Mouse (Mus musculus) lung, postnatal 0 days (tissue): ENCODE results near the gene Otud7a. TPM values are rescaled to one million over a fixed set of nuclear protein-coding genes. Genes with fewer than 3 reads are reported as not detected.

Experiments
- ATAC-seq: fragments of 200-750 bp; cut with Nextera tagmentation; 2 replicates; pipeline ENCODE4 v1.8.0; 2017; ENCODE audit warnings: moderate library complexity
- DNase-seq: peaks from one replicate; pipeline ENCODE4 v3.0.0-alpha.2; 2016; ENCODE audit warnings: low spot score
- H3K27ac ChIP-seq: fragments of 300-500 bp; sonication (generic); 2 replicates; pipeline ENCODE4 v1.5.1; 2014; ENCODE audit warnings: antibody characterized with exemption, mild to moderate bottlenecking, low read length, mixed read lengths
- H3K27me3 ChIP-seq: fragments of 300-500 bp; sonication (generic); replicated peaks from 2 replicates; pipeline ENCODE4 v1.6.1; 2014; ENCODE audit warnings: low read length, mixed read lengths; ENCODE audit not compliant: insufficient read depth
- H3K36me3 ChIP-seq: fragments of 300-500 bp; sonication (generic); 2 replicates; pipeline ENCODE4 v1.6.1; 2014; ENCODE audit warnings: low read length, mixed read lengths; ENCODE audit not compliant: insufficient read depth
- H3K4me1 ChIP-seq: fragments of 300-500 bp; sonication (generic); 2 replicates; pipeline ENCODE4 v1.6.1; 2014; ENCODE audit warnings: antibody characterized with exemption, low read depth, low read length, mixed read lengths; ENCODE audit not compliant: insufficient read depth
- H3K4me2 ChIP-seq: fragments of 300-500 bp; sonication (generic); replicated peaks from 2 replicates; pipeline ENCODE4 v1.6.1; 2014; ENCODE audit warnings: low read depth, mild to moderate bottlenecking, low read length, moderate library complexity, mixed read lengths
- H3K4me3 ChIP-seq: fragments of 300-500 bp; sonication (generic); 2 replicates; pipeline ENCODE4 v1.5.1; 2014; ENCODE audit warnings: low read depth, low read length
- H3K9ac ChIP-seq: fragments of 300-500 bp; sonication (generic); replicated peaks from 2 replicates; pipeline ENCODE4 v1.6.1; 2014; ENCODE audit warnings: low read depth, mild to moderate bottlenecking
- H3K9me3 ChIP-seq: fragments of 300-500 bp; sonication (generic); 2 replicates; pipeline ENCODE4 v1.6.1; 2016; ENCODE audit warnings: low read length, mixed read lengths
- CTCF ChIP-seq: IDR thresholded peaks from 2 replicates; pipeline ENCODE4 v1.5.1; 2016; ENCODE audit warnings: antibody characterized with exemption, mild to moderate bottlenecking
- EP300 ChIP-seq: IDR thresholded peaks from 2 replicates; pipeline ENCODE4 v1.6.1; 2016; ENCODE audit warnings: antibody characterized with exemption, mild to moderate bottlenecking, control low read depth
- WGBS: fragments of 180-500 bp; shearing (Covaris S2); extraction: QIAGEN DNeasy Blood & Tissue Kit; methylation state at CpG from one replicate; pipeline ENCODE4 v1.1.7; 2014; 5-methylcytosine and 5-hydroxymethylcytosine counted together
- polyA plus RNA-seq: library from polyadenylated mRNA; unstranded; fragments of >200 nt; fragmentation: Nextera tagmentation; extraction: Ambion mirVana; gene quantifications from 2 replicates; pipeline ENCODE4 v1.2.1, GENCODE M21; 2015

Otud7a gene
- polyA plus RNA-seq, 1 experiment from 2014 or later = 0.11 TPM

- no peak for DNase-seq
- no peaks in the 10 kb centered on the region for H3K4me1 ChIP-seq
- H3K9me3 ChIP-seq = no peaks in the 10 kb centered on the region
- no peak overlapping the region for H3K9ac ChIP-seq
- no peak overlapping the region for H3K27ac ChIP-seq
- WGBS = 95% methylated on average over 1 of the region's 1 CpGs
- H3K36me3 ChIP-seq = no peaks in the 10 kb centered on the region
- no peak for TF ChIP-seq CTCF
- no peak for TF ChIP-seq EP300
- H3K27me3 ChIP-seq = no peaks in the 10 kb centered on the region
- no peak overlapping the region for H3K4me2 ChIP-seq
- no peak for ATAC-seq
- H3K4me3 ChIP-seq = no peak overlapping the region
These were observed 328.7 kb downstream of the Otud7a start for GRCm38 (mm10) chr7:63773268-63773667.

GRCm38 (mm10) chr7:63774291-63774690 lies 329.7 kb downstream of the Otud7a start:
- Histone ChIP-seq H3K9ac (no peak overlapping the region), H3K4me3 (no peak overlapping the region), H3K9me3 (no peaks in the 10 kb centered on the region), H3K27me3 (no peaks in the 10 kb centered on the region), H3K4me1 (no peaks in the 10 kb centered on the region), H3K4me2 (no peak overlapping the region), H3K36me3 (no peaks in the 10 kb centered on the region), H3K27ac (no peak overlapping the region)
- DNase-seq = no peak
- no peak for ATAC-seq
- TF ChIP-seq EP300 (no peak), CTCF (no peak)
- 85% methylated on average over 1 of the region's 1 CpGs for WGBS

- H3K27ac ChIP-seq = no peak overlapping the region
- no peaks in the 10 kb centered on the region for H3K27me3 ChIP-seq
- WGBS = 83% methylated on average over 4 of the region's 4 CpGs
- H3K9me3 ChIP-seq = no peaks in the 10 kb centered on the region
- H3K9ac ChIP-seq = no peak overlapping the region
- DNase-seq (no peak), ATAC-seq (no peak)
- H3K36me3 ChIP-seq = no peaks in the 10 kb centered on the region
- no peak for TF ChIP-seq CTCF
- TF ChIP-seq EP300 = no peak
- no peaks in the 10 kb centered on the region for H3K4me1 ChIP-seq
- no peak overlapping the region for H3K4me3 ChIP-seq
- H3K4me2 ChIP-seq = no peak overlapping the region
These were observed 332.8 kb downstream of the Otud7a start for GRCm38 (mm10) chr7:63777328-63777727.

DNA sequence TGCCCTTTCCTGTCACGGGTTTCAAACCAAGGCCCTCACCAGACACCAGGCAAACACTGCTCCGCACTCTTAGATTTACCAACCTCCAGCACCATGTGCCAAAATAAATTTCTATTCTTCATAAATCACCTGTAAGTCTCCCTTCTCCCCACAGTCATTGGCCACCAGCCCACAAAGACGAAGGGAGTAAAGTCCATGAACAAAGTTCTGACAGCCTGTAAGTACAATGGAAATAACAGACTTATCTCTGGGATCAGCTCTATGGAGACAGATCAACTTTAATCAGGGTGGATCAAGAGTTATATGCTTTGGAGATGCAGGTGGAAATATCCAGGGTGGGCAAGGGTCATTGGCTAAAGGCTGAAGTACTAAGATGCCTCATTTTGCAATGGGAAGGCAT lies 336.3 kb downstream of the Otud7a start:
- DNase-seq (no peak), ATAC-seq (no peak)
- Histone ChIP-seq H3K27ac (no peak overlapping the region), H3K9me3 (no peaks in the 10 kb centered on the region), H3K36me3 (no peaks in the 10 kb centered on the region), H3K4me2 (no peak overlapping the region), H3K27me3 (no peaks in the 10 kb centered on the region), H3K4me3 (no peak overlapping the region), H3K9ac (no peak overlapping the region), H3K4me1 (no peaks in the 10 kb centered on the region)
- WGBS = 85% methylated on average over 3 of the region's 3 CpGs
- no peak for TF ChIP-seq CTCF
- TF ChIP-seq EP300 = no peak

- H3K9ac ChIP-seq = no peak overlapping the region
- H3K4me1 ChIP-seq = no peaks in the 10 kb centered on the region
- no peak overlapping the region for H3K4me2 ChIP-seq
- TF ChIP-seq EP300 (no peak), CTCF (no peak)
- 86% methylated on average over 5 of the region's 5 CpGs for WGBS
- no peaks in the 10 kb centered on the region for H3K36me3 ChIP-seq
- ATAC-seq (no peak), DNase-seq (no peak)
- H3K4me3 ChIP-seq = no peak overlapping the region
- H3K27me3 ChIP-seq = no peaks in the 10 kb centered on the region
- H3K27ac ChIP-seq = no peak overlapping the region
- H3K9me3 ChIP-seq = no peaks in the 10 kb centered on the region
These were observed 345.2 kb downstream of the Otud7a start for GRCm38 (mm10) chr7:63789743-63790142.

GRCm38 (mm10) chr7:63796001-63796632 lies 351.6 kb downstream of the Otud7a start:
- TF ChIP-seq CTCF (no peak), EP300 (no peak)
- DNase-seq = no peak

DNA sequence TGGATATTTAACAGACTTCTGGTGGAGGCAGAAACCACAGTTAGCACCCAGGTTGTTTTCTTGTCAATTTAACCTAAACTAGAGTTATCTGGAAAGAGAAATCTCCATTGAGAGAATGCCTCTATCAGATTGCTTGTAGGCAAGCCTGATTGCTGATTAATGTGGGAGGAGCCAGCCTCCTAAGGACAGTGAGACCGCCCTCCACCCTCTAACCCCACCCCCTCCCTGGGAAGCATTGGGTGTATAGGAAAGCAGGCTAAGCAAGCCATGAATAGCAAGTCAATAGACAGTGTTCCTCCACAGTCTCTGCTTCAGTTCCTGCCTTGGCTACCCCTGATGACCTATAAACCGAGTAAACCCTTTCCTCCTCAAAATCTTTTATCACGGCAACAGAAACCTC lies 353.9 kb downstream of the Otud7a start:
- no peak for ATAC-seq
- Histone ChIP-seq H3K9ac (no peak overlapping the region), H3K4me2 (no peak overlapping the region), H3K4me1 (no peaks in the 10 kb centered on the region), H3K9me3 (no peaks in the 10 kb centered on the region), H3K36me3 (no peaks in the 10 kb centered on the region), H3K4me3 (no peak overlapping the region), H3K27me3 (no peaks in the 10 kb centered on the region), H3K27ac (no peak overlapping the region)
- DNase-seq = no peak
- TF ChIP-seq CTCF = no peak
- WGBS = 72% methylated on average over 3 of the region's 3 CpGs

More at GRCm38 (mm10) chr7:63796001-63796632, 351.6 kb downstream of the Otud7a start:
- Histone ChIP-seq H3K9ac (no peak overlapping the region), H3K9me3 (no peaks in the 10 kb centered on the region), H3K4me2 (no peak overlapping the region), H3K4me3 (no peak overlapping the region), H3K4me1 (no peaks in the 10 kb centered on the region), H3K36me3 (no peaks in the 10 kb centered on the region), H3K27me3 (no peaks in the 10 kb centered on the region), H3K27ac (no peak overlapping the region)
- WGBS = 36% methylated on average over 8 of the region's 8 CpGs
- ATAC-seq = no peak
